Mouse (Mus musculus): ENCODE measurements around the gene Med29.

GRCm38 (mm10) chr7:28355221-28355620 is 37.3 kb downstream of the Med29 start:
- no peak for TF ChIP-seq GATA1 (IDR thresholded peaks at IDR 0.05; ENCODE audit: low read length)
- TF ChIP-seq TAL1 (IDR thresholded peaks at IDR 0.05; ENCODE audit: low read length) = no peak

All from erythroblast, embryonic 14.5 days (primary cell).